Mouse (Mus musculus): ENCODE measurements around the gene Aff1.

DNA sequence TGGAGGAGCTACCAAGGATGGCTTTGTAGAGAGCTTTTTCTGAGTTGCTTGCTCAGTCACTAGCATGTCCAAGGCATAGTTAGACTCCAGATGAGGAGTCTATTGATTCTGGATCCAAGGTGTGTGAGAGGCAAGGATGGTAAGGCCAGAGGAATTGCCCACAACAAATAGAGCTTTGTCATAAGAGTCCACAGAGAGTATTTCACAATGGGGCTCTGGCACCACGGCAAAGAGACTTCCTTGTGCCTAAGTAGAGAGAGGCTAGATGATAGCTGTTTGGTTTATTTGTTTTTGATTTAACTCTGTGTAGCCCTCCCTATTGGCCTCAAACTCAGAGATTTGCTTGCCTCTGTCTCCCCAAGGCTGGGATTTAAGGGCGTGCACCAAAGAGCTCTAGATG, 54.9 kb downstream of the Aff1 start:
- no peak for TF ChIP-seq CTCF (IDR thresholded peaks at IDR 0.05; ENCODE audit: borderline replicate concordance, insufficient read depth, low read length)
- TF ChIP-seq POLR2A (IDR thresholded peaks at IDR 0.05; ENCODE audit: low read depth, low read length), result no peak

Measured in embryonic fibroblast, embryonic 13.5 days (primary cell).